Mouse (Mus musculus) stomach, postnatal 0 days (tissue): ENCODE measurements at regions not wholly inside any gene's neighbourhood (a gene's known extent, or its start where the extent isn't known, plus 50 kb on each side); places are given as distances from the start of the nearest gene placed in this dataset.

Experiments
- CTCF ChIP-seq: IDR thresholded peaks from 2 replicates; pipeline ENCODE4 v1.5.1; 2016; ENCODE audit warnings: antibody characterized with exemption, low read depth, mild to moderate bottlenecking, moderate library complexity
- EP300 ChIP-seq: optimal IDR thresholded peaks from 2 replicates; pipeline ENCODE3; 2016; ENCODE audit warnings: antibody characterized with exemption

GRCm38 (mm10) chr4:153316519-153316918 is 166.1 kb downstream of the Ajap1 start:
- TF ChIP-seq CTCF = no peak
- no peak for TF ChIP-seq EP300
